Mouse (Mus musculus) embryonic facial prominence, embryonic 13.5 days (tissue): ENCODE measurements around the gene Tuba1c. TPM values are rescaled to one million over a fixed set of nuclear protein-coding genes. Genes with fewer than 3 reads are reported as not detected.

Experiments used
- ATAC-seq: fragments of 200-750 bp; cut with Nextera tagmentation; 2 replicates; pipeline ENCODE4 v1.8.0; 2017; ENCODE audit warnings: low read depth; ENCODE audit not compliant: insufficient number of reproducible peaks, insufficient read depth, low FRiP score, low TSS enrichment
- H3K27ac ChIP-seq: fragments of 300-500 bp; sonication (generic); 2 replicates; pipeline ENCODE4 v1.5.1; 2015; ENCODE audit warnings: moderate library complexity, mild to moderate bottlenecking, inconsistent platforms
- H3K27me3 ChIP-seq: fragments of 300-500 bp; sonication (generic); 2 replicates; pipeline ENCODE4 v1.6.1; 2015; ENCODE audit warnings: mild to moderate bottlenecking, inconsistent platforms
- H3K36me3 ChIP-seq: fragments of 300-500 bp; sonication (generic); 2 replicates; pipeline ENCODE4 v1.6.1; 2015; ENCODE audit warnings: mild to moderate bottlenecking, inconsistent platforms
- H3K4me1 ChIP-seq: fragments of 300-500 bp; sonication (generic); 2 replicates; pipeline ENCODE4 v1.6.1; 2015; ENCODE audit warnings: inconsistent platforms
- H3K4me2 ChIP-seq: fragments of 300-500 bp; sonication (generic); 2 replicates; pipeline ENCODE4 v1.6.1; 2015; ENCODE audit warnings: moderate library complexity, mild to moderate bottlenecking, inconsistent platforms
- H3K4me3 ChIP-seq: fragments of 300-500 bp; sonication (generic); 2 replicates; pipeline ENCODE4 v1.5.1; 2015; ENCODE audit warnings: mild to moderate bottlenecking, inconsistent platforms
- H3K9ac ChIP-seq: fragments of 300-500 bp; sonication (generic); 2 replicates; pipeline ENCODE4 v1.6.1; 2015; ENCODE audit warnings: mild to moderate bottlenecking, inconsistent platforms
- H3K9me3 ChIP-seq: fragments of 300-500 bp; sonication (generic); 2 replicates; pipeline ENCODE4 v1.6.1; 2016; ENCODE audit warnings: inconsistent platforms
- WGBS: fragments of 180-500 bp; shearing (Covaris S2); methylation state at CpG from one replicate; pipeline ENCODE4 v1.1.7; 2015; ENCODE audit warnings: mixed read lengths; 5-methylcytosine and 5-hydroxymethylcytosine counted together
- polyA plus RNA-seq: library from polyadenylated mRNA; unstranded; fragments of >200 nt; fragmentation: Nextera tagmentation; extraction: Ambion mirVana; gene quantifications from 2 replicates; pipeline ENCODE4 v1.2.1, GENCODE M21; 2015

Tuba1c gene
- polyA plus RNA-seq, 1 experiment from 2014 or later = 124 TPM

GRCm38 (mm10) chr15:99000535-99001283, 29.0 kb upstream of the Tuba1c start:
- WGBS = 38% methylated on average over 14 of the region's 14 CpGs
- no peaks in the 10 kb centered on the region for H3K36me3 ChIP-seq
- H3K27me3 ChIP-seq = no peaks in the 10 kb centered on the region
- no peaks in the 10 kb centered on the region for H3K9me3 ChIP-seq
- H3K4me2 ChIP-seq = peak overlapping the region; percentile 60
- no peak for ATAC-seq
- peak overlapping the region; percentile 30; the same call in 1 of the 2 replicates for H3K4me3 ChIP-seq
- H3K9ac ChIP-seq = no peak overlapping the region
- H3K4me1 ChIP-seq = peaks cover 18% of the 10 kb centered on the region
- H3K27ac ChIP-seq = peak overlapping the region; percentile 71

GRCm38 (mm10) chr15:99001451-99001931, 28.2 kb upstream of the Tuba1c start:
- Histone ChIP-seq H3K9ac (peak overlapping the region; percentile 54; the same call in 1 of the 2 replicates), H3K27ac (no peak overlapping the region; the same call in 1 of the 2 replicates), H3K9me3 (no peaks in the 10 kb centered on the region; the same call in 1 of the 2 replicates), H3K36me3 (no peaks in the 10 kb centered on the region), H3K4me3 (peak overlapping the region; percentile 30), H3K4me2 (peak overlapping the region; percentile 60), H3K4me1 (peaks cover 18% of the 10 kb centered on the region), H3K27me3 (no peaks in the 10 kb centered on the region)
- ATAC-seq = 0 out of 2 replicates have a peak, but pooled peaks have one; percentile 53
- 11% methylated on average over 17 of the region's 17 CpGs for WGBS

- WGBS = 91% methylated on average over 5 of the region's 5 CpGs
Observed at GRCm38 (mm10) chr15:99003600-99003999, 26.1 kb upstream of the Tuba1c start.

GRCm38 (mm10) chr15:99008801-99009241, 20.9 kb upstream of the Tuba1c start:
- H3K4me3 ChIP-seq = no peak overlapping the region
- no peak overlapping the region for H3K27ac ChIP-seq
- no peaks in the 10 kb centered on the region for H3K4me1 ChIP-seq
- 73% methylated on average over 6 of the region's 6 CpGs for WGBS
- H3K9ac ChIP-seq = no peak overlapping the region
- ATAC-seq = no peak
- H3K4me2 ChIP-seq = no peak overlapping the region
- no peaks in the 10 kb centered on the region; the same call in 1 of the 2 replicates for H3K9me3 ChIP-seq
- no peaks in the 10 kb centered on the region for H3K27me3 ChIP-seq
- H3K36me3 ChIP-seq = no peaks in the 10 kb centered on the region

More at GRCm38 (mm10) chr15:99003600-99003999, 26.1 kb upstream of the Tuba1c start:
- H3K9ac ChIP-seq = no peak overlapping the region
- no peaks in the 10 kb centered on the region for H3K36me3 ChIP-seq
- peaks cover 18% of the 10 kb centered on the region for H3K4me1 ChIP-seq
- no peak overlapping the region for H3K27ac ChIP-seq
- H3K4me3 ChIP-seq = no peak overlapping the region
- no peaks in the 10 kb centered on the region; the same call in 1 of the 2 replicates for H3K9me3 ChIP-seq
- ATAC-seq = no peak
- no peak overlapping the region for H3K4me2 ChIP-seq
- no peaks in the 10 kb centered on the region for H3K27me3 ChIP-seq

GRCm38 (mm10) chr15:99010896-99011295, 18.8 kb upstream of the Tuba1c start:
- 70% methylated on average over 2 of the region's 2 CpGs for WGBS
- 0 out of 2 replicates have a peak, but pooled peaks cover 4% of the 10 kb centered on the region for H3K4me1 ChIP-seq
- no peak overlapping the region for H3K27ac ChIP-seq
- no peak for ATAC-seq
- no peaks in the 10 kb centered on the region; the same call in 1 of the 2 replicates for H3K9me3 ChIP-seq
- no peak overlapping the region for H3K9ac ChIP-seq
- H3K4me3 ChIP-seq = no peak overlapping the region
- H3K4me2 ChIP-seq = no peak overlapping the region
- no peaks in the 10 kb centered on the region for H3K27me3 ChIP-seq
- H3K36me3 ChIP-seq = no peaks in the 10 kb centered on the region

- Histone ChIP-seq H3K27ac (peak overlapping the region; percentile 76), H3K9ac (no peak overlapping the region), H3K27me3 (no peaks in the 10 kb centered on the region), H3K4me3 (no peak overlapping the region), H3K36me3 (no peaks in the 10 kb centered on the region), H3K4me2 (no peak overlapping the region), H3K4me1 (0 out of 2 replicates have a peak, but pooled peaks cover 4% of the 10 kb centered on the region), H3K9me3 (no peaks in the 10 kb centered on the region)
- ATAC-seq = no peak
- WGBS = 64% methylated on average over 3 of the region's 3 CpGs
Observed at GRCm38 (mm10) chr15:99011946-99012345, 17.7 kb upstream of the Tuba1c start.

GRCm38 (mm10) chr15:99014496-99015030, 15.1 kb upstream of the Tuba1c start:
- no peak for ATAC-seq
- Histone ChIP-seq H3K4me2 (no peak overlapping the region), H3K4me1 (peaks cover 29% of the 10 kb centered on the region), H3K9me3 (no peaks in the 10 kb centered on the region), H3K27ac (no peak overlapping the region), H3K9ac (no peak overlapping the region), H3K36me3 (no peaks in the 10 kb centered on the region), H3K4me3 (no peak overlapping the region), H3K27me3 (no peaks in the 10 kb centered on the region)
- 67% methylated on average over 9 of the region's 9 CpGs for WGBS

GRCm38 (mm10) chr15:99017355-99017761, 12.3 kb upstream of the Tuba1c start:
- Histone ChIP-seq H3K4me2 (peak overlapping the region; percentile 33), H3K4me3 (no peak overlapping the region), H3K27ac (peak overlapping the region; percentile 93), H3K36me3 (no peaks in the 10 kb centered on the region), H3K9me3 (no peaks in the 10 kb centered on the region; the same call in 1 of the 2 replicates), H3K27me3 (no peaks in the 10 kb centered on the region), H3K9ac (peak overlapping the region; percentile 52; the same call in 1 of the 2 replicates), H3K4me1 (peaks cover 30% of the 10 kb centered on the region)
- ATAC-seq = no peak
- 67% methylated on average over 8 of the region's 8 CpGs for WGBS

- ATAC-seq = 0 out of 2 replicates have a peak, but pooled peaks have one; percentile 70
- Histone ChIP-seq H3K4me2 (peak overlapping the region; percentile 33), H3K4me1 (peaks cover 30% of the 10 kb centered on the region), H3K27ac (peak overlapping the region; percentile 93), H3K36me3 (no peaks in the 10 kb centered on the region), H3K9ac (peak overlapping the region; percentile 52; the same call in 1 of the 2 replicates), H3K4me3 (no peak overlapping the region), H3K27me3 (no peaks in the 10 kb centered on the region), H3K9me3 (no peaks in the 10 kb centered on the region; the same call in 1 of the 2 replicates)
- 20% methylated on average over 9 of the region's 9 CpGs for WGBS
Observed at GRCm38 (mm10) chr15:99017986-99018385, 11.7 kb upstream of the Tuba1c start.

GRCm38 (mm10) chr15:99018630-99019029, 11.1 kb upstream of the Tuba1c start:
- H3K9ac ChIP-seq = no peak overlapping the region
- ATAC-seq = no peak
- no peak overlapping the region for H3K4me3 ChIP-seq
- no peaks in the 10 kb centered on the region for H3K27me3 ChIP-seq
- H3K4me2 ChIP-seq = peak overlapping the region; percentile 24; the same call in 1 of the 2 replicates
- peaks cover 30% of the 10 kb centered on the region for H3K4me1 ChIP-seq
- H3K27ac ChIP-seq = peak overlapping the region; percentile 93
- H3K9me3 ChIP-seq = no peaks in the 10 kb centered on the region; the same call in 1 of the 2 replicates
- no peaks in the 10 kb centered on the region for H3K36me3 ChIP-seq
- WGBS = 75% methylated on average over 4 of the region's 4 CpGs

- H3K4me2 ChIP-seq = peak overlapping the region; percentile 24; the same call in 1 of the 2 replicates
- 43% methylated on average over 8 of the region's 8 CpGs for WGBS
Observed at GRCm38 (mm10) chr15:99019436-99019835, 10.3 kb upstream of the Tuba1c start.

More at GRCm38 (mm10) chr15:99019436-99019835, 10.3 kb upstream of the Tuba1c start:
- 0 out of 2 replicates have a peak, but pooled peaks have one; percentile 40 for ATAC-seq
- Histone ChIP-seq H3K27me3 (no peaks in the 10 kb centered on the region), H3K4me3 (no peak overlapping the region), H3K9ac (no peak overlapping the region), H3K9me3 (no peaks in the 10 kb centered on the region; the same call in 1 of the 2 replicates), H3K4me1 (peaks cover 26% of the 10 kb centered on the region), H3K27ac (peak overlapping the region; percentile 93), H3K36me3 (no peaks in the 10 kb centered on the region)
